Mouse (Mus musculus): ENCODE data around the gene Galnt10.

GRCm38 (mm10) chr11:57643691-57644090 is 1.6 kb upstream of the Galnt10 start:
- TF ChIP-seq CTCF (IDR thresholded peaks at IDR 0.05; ENCODE audit: extremely low read depth, insufficient read length, insufficient replicate concordance, low read depth, low read length) (no peak), POLR2A (IDR thresholded peaks at IDR 0.05; ENCODE audit: low read depth, low read length) (no peak)
